Mouse (Mus musculus) kidney, postnatal 10 days (tissue): ENCODE results near the gene Ttc3.

Source experiments
- DNase-seq: peaks from one replicate; pipeline ENCODE4 v3.0.0; 2021; ENCODE audit warnings: mixed read lengths

The Ttc3 gene

GRCm38 (mm10) chr16:94360578-94361350, 9.7 kb upstream of the Ttc3 start:
- DNase-seq, result no peak

- DNase-seq, result peak; percentile 61
Observed at GRCm38 (mm10) chr16:94362174-94362873, 8.1 kb upstream of the Ttc3 start.

- no peak for DNase-seq
Observed at GRCm38 (mm10) chr16:94363814-94364213, 6.6 kb upstream of the Ttc3 start.

GRCm38 (mm10) chr16:94365435-94365834, 5.0 kb upstream of the Ttc3 start:
- DNase-seq, result no peak

- DNase-seq, result no peak
Observed at GRCm38 (mm10) chr16:94369596-94370172, 734 bp upstream of the Ttc3 start.

- DNase-seq, result peak; percentile 84
Observed at GRCm38 (mm10) chr16:94370915-94371300, 490 bp downstream of the Ttc3 start.

GRCm38 (mm10) chr16:94371301-94371931, 998 bp downstream of the Ttc3 start, which contains the start of gene Pigp:
TSS of gene Pigp (minus strand) at chr16:94371842.
- peak; percentile 74 for DNase-seq

- DNase-seq, result no peak
Observed at GRCm38 (mm10) chr16:94379386-94379785, 9.0 kb downstream of the Ttc3 start.

- no peak for DNase-seq
Observed at GRCm38 (mm10) chr16:94383277-94383676, 12.9 kb downstream of the Ttc3 start.

- DNase-seq, result no peak
Observed at GRCm38 (mm10) chr16:94387690-94388089, 17.3 kb downstream of the Ttc3 start.

- DNase-seq, result no peak
Observed at GRCm38 (mm10) chr16:94392299-94392698, 21.9 kb downstream of the Ttc3 start.

GRCm38 (mm10) chr16:94395051-94395450, 24.6 kb downstream of the Ttc3 start:
- no peak for DNase-seq

- no peak for DNase-seq
Observed at GRCm38 (mm10) chr16:94396641-94397040, 26.2 kb downstream of the Ttc3 start.

GRCm38 (mm10) chr16:94399141-94399540, 28.7 kb downstream of the Ttc3 start:
- DNase-seq, result no peak

- no peak for DNase-seq
Observed at GRCm38 (mm10) chr16:94401636-94402035, 31.2 kb downstream of the Ttc3 start.

- DNase-seq, result peak; percentile 30
Observed at GRCm38 (mm10) chr16:94402185-94402584, 31.8 kb downstream of the Ttc3 start.

GRCm38 (mm10) chr16:94411287-94411686, 40.9 kb downstream of the Ttc3 start:
- no peak for DNase-seq

GRCm38 (mm10) chr16:94412198-94412597, 41.8 kb downstream of the Ttc3 start:
- DNase-seq, result no peak

- no peak for DNase-seq
Observed at GRCm38 (mm10) chr16:94412760-94413159, 42.3 kb downstream of the Ttc3 start.

- no peak for DNase-seq
Observed at GRCm38 (mm10) chr16:94414151-94414550, 43.7 kb downstream of the Ttc3 start.

GRCm38 (mm10) chr16:94420498-94420897, 50.1 kb downstream of the Ttc3 start:
- DNase-seq, result no peak

GRCm38 (mm10) chr16:94428948-94429347, 58.5 kb downstream of the Ttc3 start:
- DNase-seq, result no peak

GRCm38 (mm10) chr16:94435495-94436234, 65.2 kb downstream of the Ttc3 start:
- no peak for DNase-seq
